Mouse (Mus musculus) brain, embryonic 14.5 days (tissue): Measurements from ENCODE around the gene Rin3. TPM values are rescaled to one million over a fixed set of nuclear protein-coding genes. Genes with fewer than 3 reads are reported as not detected.
A peak's percentile ranks its signal among the peaks of the same experiment; 100 is the strongest.
"Not testable (repeated sequence)": the region's sequence is repeated elsewhere in the genome, so short reads cannot be mapped to it uniquely, and the experiment has no call there.

ENCODE experiments used
- DNase-seq: peaks from one replicate; pipeline ENCODE4 v3.0.0-alpha.2; 2011; ENCODE audit warnings: low read depth
- CTCF ChIP-seq: fragments of 200-500 bp; IDR thresholded peaks from 2 replicates; pipeline ENCODE4 v1.5.1; 2012; ENCODE audit warnings: inconsistent platforms, mild to moderate bottlenecking, moderate library complexity, borderline replicate concordance; ENCODE audit not compliant: insufficient read depth, insufficient read length; ENCODE audit errors: extremely low read depth
- POLR2A ChIP-seq: fragments of 200-500 bp; IDR thresholded peaks from 2 replicates; pipeline ENCODE4 v1.6.1; 2012; ENCODE audit warnings: mild to moderate bottlenecking, inconsistent platforms, borderline replicate concordance; ENCODE audit not compliant: poor library complexity, insufficient read depth, insufficient read length, severe bottlenecking; ENCODE audit errors: extremely low read depth
- polyA plus RNA-seq: library from polyadenylated mRNA; depleted of rRNA; stranded (reverse); fragments of >200 nt; gene quantifications from 2 replicates; pipeline ENCODE4 v1.2.3, GENCODE M21; 2012

Rin3 gene
- polyA plus RNA-seq, 1 experiment = 4.2 TPM

GRCm38 (mm10) chr12:102258522-102259112 is 24.2 kb upstream of the Rin3 start:
- peak; percentile 33 for DNase-seq
- TF ChIP-seq POLR2A (no peak), CTCF (no peak)

- no peak for DNase-seq
- TF ChIP-seq POLR2A (no peak), CTCF (no peak)
Observed at GRCm38 (mm10) chr12:102261933-102262396, 20.9 kb upstream of the Rin3 start.

GRCm38 (mm10) chr12:102262809-102263208 is 20.0 kb upstream of the Rin3 start:
- DNase-seq = no peak
- no peak for TF ChIP-seq CTCF
- TF ChIP-seq POLR2A = no peak

- TF ChIP-seq POLR2A = no peak
- no peak for TF ChIP-seq CTCF
- DNase-seq = no peak
Observed at GRCm38 (mm10) chr12:102263249-102263648, 19.6 kb upstream of the Rin3 start.

- no peak for TF ChIP-seq CTCF
- TF ChIP-seq POLR2A = no peak
- no peak for DNase-seq
Observed at GRCm38 (mm10) chr12:102266433-102266832, 16.4 kb upstream of the Rin3 start.

GRCm38 (mm10) chr12:102269144-102269543 is 13.7 kb upstream of the Rin3 start:
- no peak for DNase-seq
- no peak for TF ChIP-seq POLR2A
- TF ChIP-seq CTCF = no peak

GRCm38 (mm10) chr12:102270776-102271405 is 12.0 kb upstream of the Rin3 start:
- TF ChIP-seq POLR2A (no peak), CTCF (no peak)
- no peak for DNase-seq

GRCm38 (mm10) chr12:102271447-102271846 is 11.4 kb upstream of the Rin3 start:
- no peak for DNase-seq
- no peak for TF ChIP-seq POLR2A
- TF ChIP-seq CTCF = no peak

- TF ChIP-seq CTCF = no peak
- no peak for TF ChIP-seq POLR2A
- no peak for DNase-seq
Observed at GRCm38 (mm10) chr12:102275833-102276443, 6.9 kb upstream of the Rin3 start.

- DNase-seq = not testable (repeated sequence)
Observed at GRCm38 (mm10) chr12:102280290-102280689, 2.6 kb upstream of the Rin3 start.

GRCm38 (mm10) chr12:102280867-102281503 is 1.9 kb upstream of the Rin3 start:
- DNase-seq = no peak
- TF ChIP-seq POLR2A = no peak
- no peak for TF ChIP-seq CTCF
